Mouse (Mus musculus): ENCODE measurements around the gene Zkscan4.
A peak's percentile ranks its signal among the peaks of the same experiment; 100 is the strongest.
"Not testable (repeated sequence)": the region's sequence is repeated elsewhere in the genome, so short reads cannot be mapped to it uniquely, and the experiment has no call there.

Zkscan4 gene

GRCm38 (mm10) chr13:21478759-21479670, at the start of gene Zkscan4, which contains the start of gene Gm10065:
Zkscan4 (plus strand) TSS chr13:21478907.
Gm10065 (minus strand) TSS chr13:21479441.
- peak; percentile 81 to 85 for DNase-seq

DNA sequence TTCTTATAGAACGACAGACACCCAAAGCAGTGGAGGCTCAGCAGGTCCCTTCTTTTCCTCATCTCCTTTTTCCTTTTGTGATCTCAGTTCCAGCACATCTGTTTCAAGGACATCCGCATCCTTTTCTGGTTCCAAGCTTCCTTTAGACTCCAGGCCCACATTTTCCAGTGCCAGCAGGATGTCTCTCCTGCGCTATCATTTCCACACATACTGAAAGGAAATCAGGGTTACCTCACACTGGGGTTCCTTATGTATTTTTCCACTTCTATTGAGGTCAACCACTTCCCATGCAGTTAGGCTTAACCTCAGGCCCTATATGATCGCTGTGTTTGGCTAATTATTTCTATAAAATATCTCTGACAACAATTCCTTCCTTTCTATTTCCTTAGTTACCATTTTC, 43.2 kb upstream of the Zkscan4 start:
- no peak for DNase-seq

DNA sequence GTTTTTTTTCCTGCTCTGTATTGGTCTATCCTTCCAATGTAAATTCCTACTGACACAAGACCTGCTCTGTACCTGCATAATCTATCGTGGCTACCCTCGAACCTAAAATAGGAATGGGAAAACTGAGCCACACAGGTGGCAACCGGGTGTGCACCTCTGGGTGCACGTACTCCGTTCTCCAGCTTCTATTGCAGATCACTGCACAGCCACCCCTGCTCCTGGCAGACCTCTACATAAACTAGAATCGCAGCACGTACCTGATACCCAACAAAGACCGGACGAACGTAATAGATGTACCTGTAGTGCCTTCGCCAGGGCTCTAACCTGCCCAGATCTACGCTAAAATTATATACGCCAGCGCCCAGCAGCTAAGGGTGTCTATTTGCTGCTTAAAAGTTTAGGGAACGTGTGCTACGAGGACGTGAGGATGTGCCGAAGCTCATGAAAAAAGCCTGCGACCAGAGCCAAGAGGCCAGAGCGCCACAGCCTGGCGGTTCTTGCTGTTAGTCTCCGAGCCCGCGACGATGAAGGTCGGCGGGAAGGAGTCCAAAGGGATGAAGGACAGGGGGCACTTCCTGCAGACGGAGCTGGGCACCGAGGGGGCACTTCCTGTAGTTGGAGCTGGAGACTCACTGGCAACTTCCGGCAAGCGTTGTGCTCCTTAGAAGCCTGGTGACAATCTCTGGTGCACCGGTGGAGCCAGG, 38.1 kb upstream of the Zkscan4 start, which contains the start of gene Pgbd1:
Gene Pgbd1 (minus strand): TSS at position 556 of the 704 bp plus-strand sequence.
- peak; percentile 81 to 88 for DNase-seq

DNA sequence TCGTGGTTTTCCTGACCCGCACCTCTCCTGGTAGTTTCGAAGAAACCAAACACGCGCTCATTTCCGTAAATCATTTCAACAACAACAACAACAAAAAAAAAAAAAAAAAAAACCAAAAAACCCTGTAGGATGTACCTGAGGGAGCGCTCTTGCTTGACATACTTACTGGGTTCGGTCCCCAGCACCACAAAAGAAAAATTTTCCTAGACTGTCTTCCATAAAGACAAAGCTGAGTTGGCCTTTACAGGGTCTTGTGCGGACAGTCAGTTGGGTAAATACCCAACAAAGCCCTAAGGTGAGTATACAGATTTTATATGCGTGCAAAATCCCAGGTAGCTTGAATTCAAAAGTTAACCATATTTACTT, 37.5 kb upstream of the Zkscan4 start:
- no peak for DNase-seq

DNA sequence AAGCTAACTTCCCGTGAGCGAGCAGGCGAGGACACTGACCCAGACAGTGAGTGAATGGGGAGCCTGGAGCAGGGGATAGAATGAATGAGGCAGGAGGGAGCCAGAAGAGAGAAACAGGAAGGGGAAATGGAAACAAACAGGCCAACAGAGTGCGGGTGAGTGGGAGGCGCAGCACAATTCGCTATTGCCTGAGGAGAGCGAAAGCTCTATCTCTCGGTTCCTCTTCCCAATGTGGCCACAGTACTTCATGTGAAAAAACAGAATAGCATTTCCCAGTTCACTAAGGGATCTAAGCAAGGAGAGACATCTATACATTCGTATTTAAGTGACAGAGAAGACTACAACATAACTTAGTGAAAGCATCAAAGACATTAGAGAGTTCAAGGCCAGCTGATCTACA, 31.9 kb upstream of the Zkscan4 start:
- no peak for DNase-seq

GRCm38 (mm10) chr13:21447856-21448614, 30.7 kb upstream of the Zkscan4 start:
- no peak for DNase-seq

- no peak for DNase-seq
Measured at GRCm38 (mm10) chr13:21453042-21453441, 25.7 kb upstream of the Zkscan4 start.

GRCm38 (mm10) chr13:21453449-21453848, 25.3 kb upstream of the Zkscan4 start, which contains the start of gene Zscan26:
Zscan26 (minus strand) TSS chr13:21453730.
- DNase-seq: peak; percentile 87 to 88

GRCm38 (mm10) chr13:21454133-21454532, 24.6 kb upstream of the Zkscan4 start:
- no peak for DNase-seq

GRCm38 (mm10) chr13:21456347-21456746, 22.4 kb upstream of the Zkscan4 start:
- DNase-seq: no peak

- DNase-seq: not testable (repeated sequence)
Measured at GRCm38 (mm10) chr13:21462516-21462915, 16.2 kb upstream of the Zkscan4 start.

- DNase-seq: no peak
Measured at GRCm38 (mm10) chr13:21467336-21467735, 11.4 kb upstream of the Zkscan4 start.

DNA sequence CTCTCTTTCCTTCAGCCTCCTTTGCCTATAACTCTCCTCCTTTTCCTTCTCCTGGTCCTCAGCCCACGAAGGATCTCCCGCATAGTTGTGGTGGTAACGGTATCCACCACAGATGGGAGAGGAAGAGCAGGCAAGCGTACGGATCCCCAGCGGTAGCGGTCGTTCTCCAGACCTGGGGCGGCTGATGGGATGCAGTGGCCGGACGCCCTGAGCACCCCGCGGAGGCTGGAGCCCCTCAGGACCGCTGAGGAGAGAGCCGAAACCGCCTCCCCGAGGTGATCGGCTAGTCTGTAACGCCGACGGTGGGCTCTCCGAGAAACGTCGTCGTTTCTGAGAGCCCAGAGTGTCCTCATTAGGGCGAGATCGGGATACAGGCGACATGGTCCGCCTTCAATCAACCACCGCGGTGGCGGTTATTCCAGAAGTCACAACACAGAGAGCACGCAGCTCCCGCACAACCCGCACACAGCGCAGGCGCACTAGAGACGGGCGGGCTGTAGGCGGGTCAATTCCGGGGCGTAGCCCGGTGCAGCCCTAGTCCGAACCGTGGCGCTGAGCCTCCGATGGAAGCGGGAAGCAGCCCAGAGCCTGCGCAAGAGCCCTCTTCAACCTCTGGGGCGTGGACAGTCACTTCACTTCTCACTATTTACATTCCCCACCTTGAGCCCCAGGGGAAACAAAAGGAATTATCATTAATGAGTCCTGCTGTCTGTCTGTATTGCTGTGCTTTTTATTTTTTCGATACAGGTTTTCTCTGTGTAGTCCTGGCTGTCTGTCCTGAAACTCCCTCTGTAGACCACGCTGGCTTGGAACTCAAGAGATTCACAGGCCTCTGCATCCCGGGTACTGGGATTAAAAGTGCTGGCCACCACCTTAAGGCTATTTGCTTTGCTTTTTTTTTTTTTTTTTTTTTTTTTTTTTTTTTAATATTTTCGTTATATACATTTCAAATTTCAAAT, 10.4 kb upstream of the Zkscan4 start, which contains the start of gene Nkapl:
Gene Nkapl (minus strand): TSS at position 449 of the 959 bp plus-strand sequence.
- DNase-seq: peak; percentile 87 to 92

- DNase-seq: no peak
Measured at GRCm38 (mm10) chr13:21469097-21469496, 9.6 kb upstream of the Zkscan4 start.

DNA sequence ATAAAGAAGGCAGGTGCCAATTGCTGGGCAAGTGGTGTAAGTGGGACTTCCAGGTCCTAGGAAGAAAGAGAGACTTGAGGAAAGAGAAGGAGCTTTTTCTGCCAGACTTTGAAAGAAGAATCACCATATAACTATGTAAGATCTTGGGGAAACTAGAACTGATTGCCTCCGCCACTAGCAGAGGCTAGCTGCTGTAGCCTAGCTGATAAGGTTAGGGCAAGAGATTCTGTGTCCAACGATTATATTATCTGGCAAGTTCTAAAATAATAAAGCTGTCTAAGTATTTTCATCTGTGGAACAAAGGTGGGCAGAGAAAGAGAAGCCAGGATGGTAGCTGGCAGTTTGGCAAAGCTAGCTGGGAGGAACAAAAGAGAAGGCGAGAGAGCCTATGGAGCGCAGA, 6.3 kb upstream of the Zkscan4 start:
- DNase-seq: no peak

- no peak for DNase-seq
Measured at GRCm38 (mm10) chr13:21486881-21487280, 8.2 kb downstream of the Zkscan4 start.

GRCm38 (mm10) chr13:21492847-21493246, 14.1 kb downstream of the Zkscan4 start:
- no peak for DNase-seq

DNA sequence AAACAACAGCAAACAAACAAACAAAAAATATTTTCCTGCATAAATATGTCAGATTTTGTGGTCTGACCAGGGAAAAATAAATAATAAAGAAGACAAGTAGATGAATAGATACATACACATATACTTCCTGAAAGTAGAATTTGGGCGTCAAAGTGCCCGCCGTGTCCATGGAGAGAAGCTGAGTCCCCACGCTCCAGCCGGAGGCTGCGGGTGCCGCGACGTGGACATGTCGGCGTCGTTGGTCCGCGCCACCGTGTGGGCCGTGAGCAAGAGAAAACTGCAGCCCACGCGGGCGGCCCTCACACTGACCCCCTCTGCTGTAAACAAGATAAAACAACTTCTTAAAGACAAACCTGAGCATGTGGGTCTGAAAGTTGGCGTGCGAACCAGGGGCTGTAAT, 16.4 kb downstream of the Zkscan4 start, which contains the start of gene AK157302:
Gene AK157302 (plus strand): TSS at position 144 of the 400 bp plus-strand sequence.
- DNase-seq: peak; percentile 26 to 52

GRCm38 (mm10) chr13:21501182-21501581, 22.5 kb downstream of the Zkscan4 start, which contains the start of gene Gm11273:
Gm11273 (minus strand) TSS chr13:21501418.
- not testable (repeated sequence) for DNase-seq

GRCm38 (mm10) chr13:21502296-21502695, 23.6 kb downstream of the Zkscan4 start:
- no peak for DNase-seq

- peak; percentile 86 to 91 for DNase-seq
Measured at GRCm38 (mm10) chr13:21506221-21506649, 27.5 kb downstream of the Zkscan4 start.
